Mouse (Mus musculus) heart, adult 2 months (tissue): ENCODE results near the gene Rgl2.

Source experiments
- CTCF ChIP-seq: fragments of 200-600 bp; IDR thresholded peaks from 2 replicates; pipeline ENCODE4 v1.8.1; 2022; ENCODE audit warnings: antibody characterized with exemption, mild to moderate bottlenecking, moderate library complexity
- EP300 ChIP-seq: fragments of 200-500 bp; IDR thresholded peaks from 2 replicates; pipeline ENCODE4 v1.6.1; 2011; ENCODE audit warnings: low read depth, low read length, control low read depth; ENCODE audit not compliant: insufficient read depth
- POLR2A ChIP-seq: fragments of 200-500 bp; IDR thresholded peaks from 2 replicates; pipeline ENCODE4 v1.6.1; 2011; ENCODE audit warnings: mild to moderate bottlenecking, low read depth, low read length, control low read depth; ENCODE audit not compliant: insufficient read depth

GRCm38 (mm10) chr17:33965082-33965845 is 35.9 kb downstream of the Rgl2 start:
- TF ChIP-seq CTCF: no peak
- no peak for TF ChIP-seq POLR2A
- no peak for TF ChIP-seq EP300
